In genomic region chr9:41631564-41632205, GRCm38 (mm10) we compare ENCODE assay signal across 28 mouse cellular contexts.
DNase-seq lines count a peak whose midpoint lies in the region; TF ChIP-seq lines count a peak whose summit lies in the region.
"Had no signal": no experiment of that assay in that cellular context is flagged by ENCODE, and none has a peak within 500 bp of the region (broad histone marks: within the 10 kb centered on the region; RNA-seq: fewer than 3 reads in every experiment).

No protein-coding gene starts in this region.

- peak; percentile 25 to 46 for DNase-seq in layer of hippocampus, adult 2 months (ENCODE audit: low spot score in 2 of 2)
- DNase-seq in layer of hippocampus, postnatal 14 days (ENCODE audit: low spot score in 2 of 2): no peak
- peak; percentile 60 for DNase-seq in 3T3-L1 (ENCODE audit: low read depth, low spot score)
- peak; percentile 22 for DNase-seq in A20 (ENCODE audit: low read depth, low spot score)
- peak; percentile 64 for DNase-seq in layer of hippocampus, adult 9-11 months
- DNase-seq in kidney, postnatal 36 days: no peak
- DNase-seq in adrenal gland, adult (ENCODE audit: inconsistent age in 2 of 2, low spot score in 1 of 2): no peak
- DNase-seq: adrenal gland, postnatal 25 days; cerebellum, adult 18-20 months; cerebellum, postnatal 10 days; forebrain, postnatal 0 days; gastrocnemius, adult 2 months; gastrocnemius, postnatal 36 days; heart, adult 18-20 months; heart, postnatal 36 days; kidney, adult 8-10 months; kidney, postnatal 10 days; liver, embryonic 13.5 days; lung, adult 2 months; lung, postnatal 14 days; midbrain, embryonic 14.5 days; right cerebral cortex, postnatal 14 days; spleen, adult 18-20 months; thymus, adult 2 months; thymus, postnatal 36 days had no signal

- H3K4me3 ChIP-seq in layer of hippocampus, adult 2 months: no peak overlapping the region
- H3K4me3 ChIP-seq: embryonic facial prominence, embryonic 13.5 days; erythroblast, embryonic 14.5 days; gastrocnemius, adult 2 months; hindbrain, embryonic 12.5 days; liver, embryonic 13.5 days had no signal

- H3K27ac ChIP-seq in layer of hippocampus, adult 2 months: peak overlapping the region; percentile 43; the same call in 1 of the 2 replicates
- H3K27ac ChIP-seq: embryonic facial prominence, embryonic 13.5 days; gastrocnemius, adult 2 months; hindbrain, embryonic 12.5 days; liver, embryonic 13.5 days had no signal

- no peak for TF ChIP-seq CTCF in layer of hippocampus, adult 2 months (conservative IDR thresholded peaks at IDR 0.05)

Comparison
In these comparisons a context has a peak if more than half of its experiments do, and no peak if none do; other contexts are left out.
1. DNase-seq: peak in layer of hippocampus, adult 2 months (2 of 2), 3T3-L1 (single experiment), A20 (single experiment) and layer of hippocampus, adult 9-11 months (single experiment); none in layer of hippocampus, postnatal 14 days (0 of 2), kidney, postnatal 36 days (0 of 2) and adrenal gland, adult (0 of 2).